Mouse (Mus musculus): ENCODE measurements around the gene Gzf1. TPM values are rescaled to one million over a fixed set of nuclear protein-coding genes. Genes with fewer than 3 reads are reported as not detected.

The Gzf1 gene
- 10 to 100 TPM; 23.0 to 26.3 TPM for total RNA-seq (2021)

- intact Hi-C loops (cut with DNase I): loop anchor here (5.0 kb wide), 1 partner anchor 221 kb away; no protein-coding TSS in a partner anchor
- peak; percentile 99 to 100 for DNase-seq
Observed at GRCm38 (mm10) chr2:148680775-148681291, at the start of gene Gzf1. Gene Gzf1 (plus strand): TSS chr2:148681023.

- DNase-seq: peak; percentile 22 to 25
- intact Hi-C loops (cut with DNase I): no loop called here
Observed at GRCm38 (mm10) chr2:148631602-148632001, 49.2 kb upstream of the Gzf1 start.

GRCm38 (mm10) chr2:148634466-148634865 lies 46.4 kb upstream of the Gzf1 start:
- intact Hi-C loops (cut with DNase I): no loop called here
- no peak for DNase-seq

DNA sequence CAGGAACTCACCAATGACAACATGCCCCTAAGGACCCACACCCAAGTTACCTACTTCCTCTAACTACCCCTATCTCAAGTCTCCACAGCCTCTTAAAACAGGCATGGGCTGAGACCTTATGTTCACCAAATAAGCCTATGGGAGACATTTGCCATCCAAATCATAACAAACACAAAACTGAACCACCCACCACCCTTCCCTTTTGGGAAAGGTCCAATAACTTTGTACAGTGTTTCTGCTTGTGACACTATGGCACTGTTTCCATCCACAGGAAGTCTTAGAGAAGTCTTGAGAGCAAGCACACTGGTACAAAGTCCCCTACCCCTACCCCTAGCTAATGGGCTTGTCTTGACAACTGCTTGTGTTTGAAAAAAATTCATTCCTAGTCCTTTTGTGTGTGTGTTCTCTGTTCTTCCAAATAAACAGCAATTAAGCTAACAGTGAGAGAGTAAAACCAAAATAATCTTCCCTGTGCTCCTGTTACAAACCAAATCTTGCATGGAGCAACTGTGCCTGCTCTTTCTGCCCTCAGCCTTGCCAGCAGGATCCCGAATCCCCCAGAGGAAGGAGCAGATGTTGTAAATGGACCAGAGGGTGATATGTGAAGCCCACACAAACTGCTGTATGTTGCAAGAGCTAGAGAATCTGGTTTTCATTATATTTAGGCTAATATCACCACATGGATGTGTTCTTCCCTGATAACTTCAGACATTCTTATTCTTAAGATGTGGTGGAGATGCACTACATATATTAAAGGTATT lies 38.0 kb upstream of the Gzf1 start:
- intact Hi-C loops (cut with DNase I): no loop called here
- DNase-seq: no peak

DNA sequence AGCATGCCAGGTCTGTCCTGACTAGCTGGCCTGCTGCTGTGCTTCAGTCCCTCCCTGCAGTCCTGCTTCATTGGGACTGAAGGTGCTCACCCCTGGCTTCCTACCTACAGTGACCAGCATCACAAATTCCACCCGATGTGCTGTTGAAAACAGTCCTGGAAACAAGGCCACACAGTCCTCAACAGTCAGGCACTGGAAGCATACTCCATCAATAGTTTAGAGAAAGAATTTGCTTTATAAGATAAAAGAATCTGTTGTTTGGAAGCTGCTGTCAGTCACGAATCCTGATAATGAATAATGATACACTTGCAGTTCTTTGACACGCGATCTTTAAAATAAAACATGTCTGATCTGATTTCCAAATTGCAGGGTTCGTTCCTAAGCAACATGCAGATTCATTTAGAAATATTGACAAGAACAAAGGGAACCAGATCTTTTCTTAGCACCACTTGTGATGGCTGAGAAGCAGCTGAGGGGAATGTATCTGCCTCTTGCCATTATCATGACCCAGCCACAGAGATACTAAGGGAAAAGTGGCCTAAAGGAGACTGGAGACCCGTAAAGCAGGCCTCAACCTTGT lies 36.3 kb upstream of the Gzf1 start:
- DNase-seq: no peak
- intact Hi-C loops (cut with DNase I): no loop called here

- DNase-seq: no peak
- intact Hi-C loops (cut with DNase I): loop anchor here (10.0 kb wide), 1 partner anchor 846 kb away; no protein-coding TSS in a partner anchor
Observed at GRCm38 (mm10) chr2:148650587-148651357, 30.1 kb upstream of the Gzf1 start.

GRCm38 (mm10) chr2:148654961-148655360 lies 25.9 kb upstream of the Gzf1 start:
- intact Hi-C loops (cut with DNase I): loop anchor here (2.0 to 10.0 kb wide), 5 partner anchors 74 to 850 kb away; partner anchors contain the start of gene Thbd
- DNase-seq: peak; percentile 67 to 69

- no peak for DNase-seq
- intact Hi-C loops (cut with DNase I): no loop called here
Observed at GRCm38 (mm10) chr2:148663458-148663857, 17.4 kb upstream of the Gzf1 start.

DNA sequence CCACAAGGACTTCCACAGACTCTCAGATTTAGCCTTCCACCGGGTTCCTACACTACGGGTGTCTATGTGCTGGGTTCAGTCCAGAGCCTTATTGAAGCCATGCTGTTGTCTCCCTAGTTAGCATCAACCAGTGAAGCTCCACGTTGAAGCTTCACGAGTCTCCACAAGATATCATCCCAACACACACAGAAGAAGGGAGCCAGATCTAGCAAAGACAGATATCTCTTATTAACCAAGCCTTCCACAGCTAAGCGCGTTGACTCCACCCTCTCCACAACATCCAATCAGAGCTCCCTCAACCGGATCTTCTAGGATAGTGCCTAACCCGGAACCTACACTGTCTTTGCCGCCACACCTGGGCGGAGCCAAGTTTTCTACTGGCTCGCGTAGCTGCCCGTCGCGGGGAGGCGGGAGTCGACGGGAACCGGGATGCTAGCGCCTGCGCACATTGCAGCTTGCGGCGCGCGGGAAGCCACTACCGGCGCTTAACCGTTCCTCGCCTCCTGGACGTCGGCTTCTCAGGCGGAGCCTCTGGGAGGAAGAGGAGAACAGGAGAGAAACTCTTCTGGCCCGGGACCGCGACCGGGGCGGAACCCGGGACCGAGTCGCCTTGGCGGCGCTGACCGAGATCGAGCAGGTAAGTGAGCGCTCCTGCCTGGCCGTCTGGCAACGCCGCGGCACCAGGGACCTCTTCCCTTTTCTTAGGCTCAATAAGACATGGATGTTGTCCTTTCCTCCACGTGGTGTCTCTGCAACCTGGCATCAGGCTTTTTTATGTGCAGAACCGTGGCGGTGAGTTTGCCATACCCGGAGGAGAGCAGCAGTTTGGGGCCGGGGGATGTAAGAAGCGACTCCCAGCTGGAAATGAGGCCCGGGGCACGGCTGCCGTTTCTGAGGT lies 8.4 kb upstream of the Gzf1 start, which contains the start of gene Nxt1:
TSS of gene Nxt1 (plus strand) at position 403 of the 898 bp plus-strand sequence.
- intact Hi-C loops (cut with DNase I): no loop called here
- peak; percentile 100 for DNase-seq

DNA sequence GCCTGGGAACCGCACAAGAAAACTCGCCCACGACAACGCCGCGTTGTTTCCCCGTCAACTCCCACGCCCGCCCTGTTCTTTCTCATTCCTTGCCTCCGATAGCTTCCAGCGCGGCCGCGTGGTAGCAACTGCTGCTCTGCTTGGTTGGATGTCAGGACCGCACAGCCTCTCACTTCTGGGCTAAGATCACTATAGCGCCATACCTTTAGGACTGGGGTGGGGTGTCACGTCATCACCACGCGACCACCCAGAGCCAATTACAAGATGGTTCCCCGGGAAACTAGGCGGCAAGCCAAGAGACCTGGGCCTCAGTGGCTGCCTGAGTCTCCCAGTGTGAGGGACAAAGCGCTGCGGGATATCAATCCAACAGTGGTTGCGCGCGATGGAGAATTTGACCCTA lies 3.0 kb upstream of the Gzf1 start:
- intact Hi-C loops (cut with DNase I): no loop called here
- peak; percentile 33 to 48 for DNase-seq

GRCm38 (mm10) chr2:148679346-148679745 lies 1.5 kb upstream of the Gzf1 start:
- peak; percentile 41 to 60 for DNase-seq
- intact Hi-C loops (cut with DNase I): no loop called here

DNA sequence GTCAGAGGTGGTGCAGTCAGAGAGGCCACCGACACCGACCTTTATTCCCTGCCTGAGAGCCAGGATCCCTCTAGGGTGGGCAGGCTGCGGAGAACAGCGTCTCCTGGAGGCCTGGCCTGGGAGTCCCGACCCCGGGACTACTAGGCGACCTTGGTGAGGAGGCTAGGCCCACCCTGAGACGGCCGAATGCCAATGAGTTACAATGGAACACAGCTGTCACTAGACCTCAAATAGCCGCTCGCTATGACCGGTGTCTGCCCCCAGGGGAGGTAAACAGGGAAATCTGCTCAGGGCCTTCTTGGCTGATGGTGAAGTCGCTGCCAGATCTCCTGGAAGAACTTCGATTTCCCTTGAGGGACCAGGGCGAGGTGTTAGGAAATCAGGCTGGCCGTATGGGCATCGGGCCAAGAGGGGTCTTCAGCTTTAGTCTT lies 653 bp downstream of the Gzf1 start:
- intact Hi-C loops (cut with DNase I): loop anchor here (5.0 kb wide), 1 partner anchor 221 kb away; no protein-coding TSS in a partner anchor
- DNase-seq: peak in 1 of 2 experiments; percentile 47

- DNase-seq: no peak
- intact Hi-C loops (cut with DNase I): loop anchor here (5.0 kb wide), 1 partner anchor 219 kb away; no protein-coding TSS in a partner anchor
Observed at GRCm38 (mm10) chr2:148683031-148683430, 2.2 kb downstream of the Gzf1 start.

DNA sequence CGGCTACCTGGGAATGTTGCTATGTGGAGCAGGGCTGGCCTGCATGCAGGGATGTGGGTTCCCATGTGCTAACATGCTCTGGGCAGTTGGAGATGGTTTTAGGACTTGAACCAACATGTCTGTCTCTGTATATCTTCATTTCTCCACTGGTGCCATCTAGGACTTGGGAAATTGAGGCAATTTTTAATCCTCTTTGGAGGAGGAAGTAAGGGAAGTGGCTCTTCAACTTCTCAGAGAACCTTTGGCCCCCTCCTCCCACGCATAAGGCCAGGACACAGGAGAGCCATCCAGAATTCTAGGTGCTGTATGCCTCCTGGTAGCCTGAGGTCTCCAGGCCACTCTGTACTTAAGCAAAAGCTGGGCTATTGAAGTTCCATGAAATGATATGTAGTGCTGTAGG lies 4.1 kb downstream of the Gzf1 start:
- intact Hi-C loops (cut with DNase I): loop anchor here (5.0 kb wide), 1 partner anchor 217 kb away; no protein-coding TSS in a partner anchor
- DNase-seq: no peak

DNA sequence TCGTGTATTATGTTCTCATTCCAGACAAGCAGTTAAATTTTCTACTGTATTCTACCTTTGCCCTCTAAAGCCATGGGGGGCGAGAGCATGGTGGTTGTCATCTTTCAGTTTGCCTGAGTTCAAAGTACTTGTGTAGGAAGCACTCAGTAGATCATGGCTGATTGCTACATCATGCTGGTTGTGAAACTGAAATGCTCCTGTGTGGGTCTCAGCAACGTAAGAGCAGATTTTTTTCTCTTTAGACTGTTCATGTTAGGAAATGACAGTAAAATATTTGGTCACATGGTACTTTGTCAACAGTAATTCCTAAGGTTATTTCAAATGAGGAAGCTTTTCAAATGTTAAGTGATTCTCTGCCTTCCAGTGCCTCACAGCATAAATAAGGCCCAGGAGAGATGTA lies 4.9 kb downstream of the Gzf1 start:
- intact Hi-C loops (cut with DNase I): no loop called here
- no peak for DNase-seq

DNA sequence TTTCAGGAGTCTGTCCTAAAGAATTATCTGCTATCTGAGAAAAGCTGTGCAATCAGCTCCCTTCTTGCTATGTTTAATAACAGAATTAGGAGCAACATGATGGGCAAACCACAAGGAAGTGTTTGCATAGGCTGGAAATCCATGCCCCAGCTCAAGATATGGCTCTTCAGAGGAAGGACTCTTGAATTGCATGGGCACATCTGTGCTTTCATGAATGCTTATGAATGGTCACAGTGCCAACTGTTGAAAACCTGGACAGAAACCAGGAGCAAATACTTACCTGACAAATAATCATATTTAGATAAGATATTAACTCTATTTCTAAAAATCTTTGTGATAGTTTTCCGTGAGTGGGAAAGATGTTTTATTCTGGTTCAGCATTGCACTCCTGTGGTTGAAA lies 6.0 kb downstream of the Gzf1 start:
- DNase-seq: no peak
- intact Hi-C loops (cut with DNase I): no loop called here

- no peak for DNase-seq
- intact Hi-C loops (cut with DNase I): no loop called here
Observed at GRCm38 (mm10) chr2:148687971-148688370, 7.1 kb downstream of the Gzf1 start.

- intact Hi-C loops (cut with DNase I): no loop called here
- no peak for DNase-seq
Observed at GRCm38 (mm10) chr2:148689444-148690140, 8.8 kb downstream of the Gzf1 start.

DNA sequence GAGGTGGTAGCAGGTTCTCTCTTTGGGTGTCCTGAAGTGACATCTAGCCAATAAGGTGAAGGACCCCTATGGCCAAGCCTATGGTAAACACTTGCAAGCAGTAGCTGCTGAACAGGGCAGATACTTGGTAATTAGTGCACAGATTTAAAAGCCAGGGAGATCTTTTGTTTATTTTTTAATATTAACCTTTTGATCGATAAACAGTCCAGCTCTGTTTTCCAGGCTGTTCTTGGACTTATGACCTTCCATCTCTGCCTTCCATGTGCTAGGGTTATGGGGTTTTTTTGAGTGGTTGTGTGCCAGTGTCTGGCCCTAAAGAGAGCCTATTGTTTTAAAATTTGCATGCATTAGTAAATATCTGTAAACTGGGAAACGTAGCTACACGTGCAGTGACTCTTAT lies 9.5 kb downstream of the Gzf1 start:
- DNase-seq: no peak

More for the DNA sequence above, 9.5 kb downstream of the Gzf1 start:
- intact Hi-C loops (cut with DNase I): no loop called here
